Mouse (Mus musculus): ENCODE results near the gene Adam22.

DNA sequence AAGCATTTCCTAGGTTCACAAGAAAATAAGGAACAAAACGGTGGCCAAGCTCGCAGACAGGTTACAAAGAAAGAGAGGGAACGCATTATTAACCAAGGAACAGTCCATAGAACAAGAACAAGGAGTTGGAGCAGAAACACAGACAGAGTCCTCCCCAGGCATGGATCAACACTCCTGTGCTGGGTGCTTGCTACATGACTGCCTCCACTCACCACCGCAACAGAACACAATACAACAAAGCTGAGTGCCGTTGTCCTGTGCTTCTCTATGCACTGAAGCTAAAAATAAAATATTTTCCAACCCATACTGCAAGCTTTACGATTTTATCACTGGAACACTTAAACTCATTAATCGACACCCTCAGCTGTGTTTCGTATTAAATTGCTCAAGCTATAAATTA lies 10.3 kb downstream of the Adam22 start:
- TF ChIP-seq POLR2A (IDR thresholded peaks at IDR 0.05; ENCODE audit: control insufficient read depth, extremely low read depth, insufficient read depth, low read length, poor library complexity) (no peak), CTCF (IDR thresholded peaks at IDR 0.05; ENCODE audit: borderline replicate concordance, control insufficient read depth, extremely low read depth, insufficient read depth, low read length, poor library complexity) (no peak)

Measured in thymus, adult 2 months (tissue).